Mouse (Mus musculus) hindbrain, embryonic 14.5 days (tissue): ENCODE measurements at regions not wholly inside any gene's neighbourhood (a gene's known extent, or its start where the extent isn't known, plus 50 kb on each side); places are given as distances from the start of the nearest gene placed in this dataset.
A peak's percentile ranks its signal among the peaks of the same experiment; 100 is the strongest.

Experiments used
- ATAC-seq: fragments of 200-750 bp; cut with Nextera tagmentation; 2 replicates; pipeline ENCODE4 v1.8.0; 2017; ENCODE audit warnings: moderate number of reproducible peaks, mild to moderate bottlenecking, moderate TSS enrichment, moderate library complexity; ENCODE audit not compliant: low FRiP score
- DNase-seq: peaks from one replicate; pipeline ENCODE4 v3.0.0-alpha.2; 2015; ENCODE audit warnings: low spot score
- H3K27ac ChIP-seq: fragments of 300-500 bp; sonication (generic); 2 replicates; pipeline ENCODE4 v1.5.1; 2014; ENCODE audit warnings: mild to moderate bottlenecking, moderate library complexity
- H3K27me3 ChIP-seq: fragments of 300-500 bp; sonication (generic); 2 replicates; pipeline ENCODE4 v1.6.1; 2014; ENCODE audit warnings: mild to moderate bottlenecking, low read length, mixed read lengths; ENCODE audit not compliant: control insufficient read depth, insufficient read depth
- H3K36me3 ChIP-seq: fragments of 300-500 bp; sonication (generic); replicated peaks from 2 replicates; pipeline ENCODE4 v1.6.1; 2014; ENCODE audit not compliant: control insufficient read depth, insufficient read depth
- H3K4me1 ChIP-seq: fragments of 300-500 bp; sonication (generic); replicated peaks from 2 replicates; pipeline ENCODE4 v1.6.1; 2014; ENCODE audit warnings: antibody characterized with exemption, low read length, mixed read lengths; ENCODE audit not compliant: control insufficient read depth, insufficient read depth
- H3K4me2 ChIP-seq: fragments of 300-500 bp; sonication (generic); replicated peaks from 2 replicates; pipeline ENCODE4 v1.6.1; 2014; ENCODE audit warnings: mild to moderate bottlenecking, moderate library complexity
- H3K4me3 ChIP-seq: fragments of 300-500 bp; sonication (generic); replicated peaks from 2 replicates; pipeline ENCODE4 v1.5.1; 2014; ENCODE audit warnings: mild to moderate bottlenecking, low read length
- H3K9ac ChIP-seq: fragments of 300-500 bp; sonication (generic); 2 replicates; pipeline ENCODE4 v1.6.1; 2014
- H3K9me3 ChIP-seq: fragments of 300-500 bp; sonication (generic); 2 replicates; pipeline ENCODE4 v1.6.1; 2016; ENCODE audit warnings: low read length; ENCODE audit not compliant: control insufficient read depth
- WGBS: fragments of 180-500 bp; shearing (Covaris S2); extraction: QIAGEN DNeasy Blood & Tissue Kit; methylation state at CpG from one replicate; pipeline ENCODE4 v1.1.7; 2014; 5-methylcytosine and 5-hydroxymethylcytosine counted together

DNA sequence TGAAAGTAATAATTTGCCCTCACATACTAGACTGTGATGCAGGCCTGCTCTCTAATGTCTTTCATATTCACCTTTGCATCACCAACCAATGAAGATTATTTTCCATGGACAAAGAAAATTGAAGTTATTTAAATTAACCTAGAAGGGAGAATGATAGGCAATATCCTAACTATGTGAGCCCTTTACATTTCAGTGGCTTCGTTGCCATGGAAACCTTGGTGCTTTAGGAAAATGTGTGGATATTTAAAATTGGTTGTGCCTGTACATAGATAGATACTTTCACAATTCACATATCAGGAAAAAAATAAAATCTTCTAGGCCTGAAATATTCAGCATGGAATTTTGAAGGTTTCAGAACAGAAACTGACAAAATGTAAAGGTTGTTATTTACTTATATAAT lies 1080.6 kb upstream of the Gm8797 start:
- Histone ChIP-seq H3K4me3 (no peak overlapping the region), H3K27me3 (no peaks in the 10 kb centered on the region), H3K27ac (no peak overlapping the region), H3K36me3 (no peaks in the 10 kb centered on the region), H3K4me1 (no peaks in the 10 kb centered on the region), H3K9me3 (no peaks in the 10 kb centered on the region), H3K4me2 (no peak overlapping the region), H3K9ac (no peak overlapping the region)
- WGBS: 92% methylated on average over 1 of the region's 1 CpGs
- ATAC-seq (no peak), DNase-seq (peak; percentile 28)

DNA sequence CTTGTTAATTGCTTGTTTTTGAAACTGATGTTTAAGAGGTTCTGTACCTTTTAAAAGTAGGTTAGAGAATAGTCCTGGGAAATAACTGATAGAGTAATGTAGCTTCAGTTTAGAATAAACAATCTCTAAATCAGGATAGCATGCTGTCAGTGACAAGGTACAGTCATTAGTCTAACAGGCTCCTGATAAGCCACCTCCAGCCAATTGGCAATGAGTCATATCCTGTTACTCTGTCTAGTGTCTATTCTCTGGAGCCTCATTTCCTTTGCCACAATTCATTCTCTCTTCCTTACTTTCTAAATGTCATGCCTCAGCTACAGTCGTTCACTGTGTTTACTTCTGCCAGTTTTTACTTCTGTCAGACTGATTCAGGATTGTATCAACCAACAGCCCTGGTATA lies 1061.1 kb upstream of the Gm8797 start:
- Histone ChIP-seq H3K27ac (no peak overlapping the region), H3K27me3 (no peaks in the 10 kb centered on the region), H3K36me3 (no peaks in the 10 kb centered on the region), H3K4me2 (no peak overlapping the region), H3K4me1 (no peaks in the 10 kb centered on the region), H3K9me3 (no peaks in the 10 kb centered on the region), H3K4me3 (no peak overlapping the region), H3K9ac (no peak overlapping the region)
- ATAC-seq (no peak), DNase-seq (no peak)
- 77% methylated on average over 1 of the region's 1 CpGs for WGBS
